Mouse (Mus musculus) C2C12 (cell line): ENCODE results near the gene Tmcc3.

Experiments used
- CTCF ChIP-seq: IDR thresholded peaks from one replicate; pipeline ENCODE4 v1.5.1; 2011; ENCODE audit not compliant: control insufficient read depth, insufficient read depth, insufficient read length
- FOSL1 ChIP-seq: IDR thresholded peaks from one replicate; pipeline ENCODE4 v1.8.0; 2011; ENCODE audit warnings: mild to moderate bottlenecking, low read length; ENCODE audit not compliant: poor library complexity, insufficient read depth, severe bottlenecking
- MAX ChIP-seq: IDR thresholded peaks from one replicate; pipeline ENCODE4 v1.6.1; 2011; ENCODE audit warnings: mild to moderate bottlenecking, control low read depth
- MYOD1 ChIP-seq: IDR thresholded peaks from one replicate; pipeline ENCODE4 v1.6.1; 2011; ENCODE audit warnings: low read depth; ENCODE audit not compliant: control insufficient read depth, insufficient read length
- MYOG ChIP-seq: IDR thresholded peaks from one replicate; pipeline ENCODE4 v1.6.1; 2011; ENCODE audit not compliant: control insufficient read depth, insufficient read length; ENCODE audit errors: extremely low read depth

DNA sequence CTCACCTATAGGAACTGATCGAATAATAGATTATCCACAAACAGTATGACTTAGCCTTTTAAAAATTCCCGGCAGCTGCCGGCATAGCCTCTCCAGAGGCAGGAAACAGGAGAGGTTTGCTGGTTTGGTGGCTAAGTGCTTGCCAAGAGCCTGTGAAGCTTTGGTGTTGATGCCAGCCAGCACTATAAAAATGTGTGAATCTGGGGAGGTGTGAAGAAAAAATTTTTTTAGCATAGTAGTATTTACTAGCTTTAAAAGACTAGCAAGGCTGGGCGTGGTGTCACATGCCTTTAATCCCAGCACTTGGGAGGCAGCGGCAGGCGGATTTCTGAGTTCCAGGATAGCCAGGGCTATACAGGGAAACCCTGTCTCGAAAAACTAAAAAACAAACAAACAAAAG, 31.8 kb downstream of the Tmcc3 start:
- no peak for TF ChIP-seq CTCF
- no peak for TF ChIP-seq MAX
- no peak for TF ChIP-seq FOSL1
- no peak for TF ChIP-seq MYOD1
- no peak for TF ChIP-seq MYOG
